In the genomic region with DNA sequence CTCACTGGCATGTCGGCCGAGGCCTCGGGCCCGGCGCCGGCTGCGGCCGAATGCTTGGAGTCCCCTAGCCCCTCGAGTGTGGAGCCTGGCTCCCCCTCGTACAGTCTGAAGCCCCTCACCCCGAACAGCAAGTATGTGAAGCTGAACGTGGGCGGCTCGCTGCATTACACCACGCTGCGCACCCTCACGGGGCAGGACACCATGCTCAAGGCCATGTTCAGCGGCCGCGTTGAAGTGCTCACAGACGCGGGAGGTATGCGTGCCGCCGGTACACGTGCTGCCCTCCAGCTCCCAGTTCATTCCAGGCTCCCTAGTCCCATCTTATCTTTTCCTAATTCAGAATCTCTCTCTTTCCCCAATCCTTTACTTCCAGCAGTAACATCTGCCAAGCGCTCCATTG, we compare ENCODE assay signal across 8 mouse cellular contexts. TPM values are rescaled to one million over a fixed set of nuclear protein-coding genes. Genes with fewer than 3 reads are reported as not detected.
DNase-seq lines count a peak whose midpoint lies in the region; ATAC-seq and TF ChIP-seq lines count a peak whose summit lies in the region.

No protein-coding gene starts in this region.

- intact Hi-C loops in heart, postnatal 25 days (cut with DNase I), result loop anchor here (2.0 to 5.0 kb wide), 2 partner anchors 30 to 43 kb away; no protein-coding TSS in a partner anchor
- intact Hi-C loops in left cerebral cortex, postnatal 10 days (cut with DNase I), result no loop called here

- no peak for TF ChIP-seq EP300 in MEL (IDR thresholded peaks at IDR 0.05; ENCODE audit: low read depth in 1 of 2, low read length in 2 of 2)

- no peak for DNase-seq in heart, postnatal 25 days (ENCODE audit: low spot score)
- peak; percentile 66 for DNase-seq in MEL (ENCODE audit: low read depth, low spot score)
- no peak for DNase-seq in forebrain, embryonic 11.5 days (ENCODE audit: low spot score)
- peak; percentile 35 for DNase-seq in liver, adult 2 months (ENCODE audit: extremely low read depth, low read depth, low spot score)
- no peak for DNase-seq in left cerebral cortex, postnatal 10 days (ENCODE audit: extremely low spot score in 1 of 2, low spot score in 2 of 2)
- DNase-seq in left cerebral cortex, adult 8-10 months (ENCODE audit: low spot score in 2 of 2), result no peak

- under 1% methylated on average over 27 of the region's 27 CpGs for WGBS in heart, embryonic 12.5 days
- 1% methylated on average over 27 of the region's 27 CpGs for WGBS in forebrain, embryonic 11.5 days
- under 1% methylated on average over 27 of the region's 27 CpGs for WGBS in liver, adult 2 months
- WGBS in olfactory bulb, adult 2 months, result under 1% methylated on average over 27 of the region's 27 CpGs

- no peaks in the 10 kb centered on the region for H3K9me3 ChIP-seq in heart, embryonic 12.5 days (replicated peaks)
- no peaks in the 10 kb centered on the region for H3K9me3 ChIP-seq in MEL (replicated peaks; ENCODE audit: insufficient read depth, low read length)
- H3K9me3 ChIP-seq in forebrain, embryonic 11.5 days (ENCODE audit: control insufficient read depth, low read length), result no peaks in the 10 kb centered on the region

- peak overlapping the region; percentile 93 for H3K4me2 ChIP-seq in heart, embryonic 12.5 days
- peak overlapping the region; percentile 96 for H3K4me2 ChIP-seq in forebrain, embryonic 11.5 days (ENCODE audit: low read depth, low read length, severe bottlenecking)

- ATAC-seq in heart, embryonic 12.5 days (ENCODE audit: insufficient number of reproducible peaks, low FRiP score), result peak; percentile 64
- peak; percentile 80 for ATAC-seq in forebrain, embryonic 11.5 days (replicated peaks; ENCODE audit: low FRiP score)

- no peak for TF ChIP-seq CTCF in MEL (IDR thresholded peaks at IDR 0.05 in 2 of 3, conservative IDR thresholded peaks at IDR 0.05 in 1 of 3; ENCODE audit: control insufficient read depth in 1 of 3, insufficient read depth in 1 of 3, low read depth in 2 of 3, low read length in 3 of 3, poor library complexity in 1 of 3, severe bottlenecking in 1 of 3)
- TF ChIP-seq CTCF in liver, adult 2 months (IDR thresholded peaks at IDR 0.05; ENCODE audit: low read depth, low read length), result no peak
- no peak for TF ChIP-seq CTCF in olfactory bulb, adult 2 months (IDR thresholded peaks at IDR 0.05; ENCODE audit: insufficient read depth, low read depth, low read length)

- peak overlapping the region; percentile 94 for H3K9ac ChIP-seq in heart, embryonic 12.5 days
- H3K9ac ChIP-seq in MEL (ENCODE audit: control insufficient read depth, low read depth, low read length, poor library complexity, severe bottlenecking), result peak overlapping the region; percentile 99
- peak overlapping the region; percentile 84 for H3K9ac ChIP-seq in forebrain, embryonic 11.5 days (ENCODE audit: low read length)
- H3K9ac ChIP-seq in liver, adult 2 months (ENCODE audit: low read depth, low read length), result peak overlapping the region; percentile 92

- H3K36me3 ChIP-seq in heart, embryonic 12.5 days, result peaks cover 17% of the 10 kb centered on the region; the same call in 1 of the 2 replicates
- H3K36me3 ChIP-seq in MEL (ENCODE audit: control insufficient read depth in 1 of 2, insufficient read depth in 2 of 2, low read length in 2 of 2), result peaks cover 0 to 20% of the 10 kb centered on the region in 2 experiments; a peak in 2 of 4 replicates
- H3K36me3 ChIP-seq in forebrain, embryonic 11.5 days (ENCODE audit: control insufficient read depth, insufficient read depth, low read length), result no peaks in the 10 kb centered on the region
- peaks cover 6% of the 10 kb centered on the region for H3K36me3 ChIP-seq in liver, adult 2 months (ENCODE audit: control insufficient read depth, insufficient read depth, low read length)

- H3K27ac ChIP-seq in heart, embryonic 12.5 days (ENCODE audit: poor library complexity, severe bottlenecking), result peak overlapping the region; percentile 79
- H3K27ac ChIP-seq in MEL (ENCODE audit: control insufficient read depth, low read depth, low read length), result peak overlapping the region; percentile 79
- peak overlapping the region; percentile 41; the same call in 1 of the 2 replicates for H3K27ac ChIP-seq in forebrain, embryonic 11.5 days (ENCODE audit: low read depth, low read length)
- peak overlapping the region; percentile 43; the same call in 1 of the 2 replicates for H3K27ac ChIP-seq in liver, adult 2 months (replicated peaks; ENCODE audit: insufficient read depth, low read depth, low read length)
- no peak overlapping the region for H3K27ac ChIP-seq in olfactory bulb, adult 2 months (ENCODE audit: insufficient read depth, low read depth, low read length)

- H3K4me3 ChIP-seq in heart, embryonic 12.5 days, result peak overlapping the region; percentile 91
- H3K4me3 ChIP-seq in MEL (ENCODE audit: control insufficient read depth in 1 of 2, insufficient read depth in 1 of 2, low read depth in 2 of 2, low read length in 2 of 2), result peak overlapping the region; percentile 85 to 99
- peak overlapping the region; percentile 84 for H3K4me3 ChIP-seq in forebrain, embryonic 11.5 days (ENCODE audit: low read depth, low read length)
- peak overlapping the region; percentile 80 for H3K4me3 ChIP-seq in liver, adult 2 months (ENCODE audit: insufficient read depth, low read depth, low read length)
- H3K4me3 ChIP-seq in olfactory bulb, adult 2 months (ENCODE audit: insufficient read depth, low read depth, low read length), result peak overlapping the region; percentile 61

- no peaks in the 10 kb centered on the region for H3K27me3 ChIP-seq in heart, embryonic 12.5 days (replicated peaks)
- no peaks in the 10 kb centered on the region for H3K27me3 ChIP-seq in MEL (ENCODE audit: control insufficient read depth in 1 of 2, insufficient read depth in 2 of 2, low read length in 2 of 2)
- H3K27me3 ChIP-seq in forebrain, embryonic 11.5 days (ENCODE audit: control insufficient read depth, insufficient read depth, low read length), result no peaks in the 10 kb centered on the region
- no peaks in the 10 kb centered on the region for H3K27me3 ChIP-seq in liver, adult 2 months (ENCODE audit: control insufficient read depth, insufficient read depth, low read length)

- H3K4me1 ChIP-seq in heart, embryonic 12.5 days (replicated peaks), result peaks cover 13% of the 10 kb centered on the region
- peaks cover 17 to 27% of the 10 kb centered on the region in 2 experiments for H3K4me1 ChIP-seq in MEL (ENCODE audit: control insufficient read depth in 1 of 2, insufficient read depth in 2 of 2, low read length in 2 of 2)
- H3K4me1 ChIP-seq in forebrain, embryonic 11.5 days (replicated peaks; ENCODE audit: control insufficient read depth, insufficient read depth, low read length), result peaks cover 2% of the 10 kb centered on the region; the same call in 1 of the 2 replicates
- H3K4me1 ChIP-seq in liver, adult 2 months (ENCODE audit: control insufficient read depth, insufficient read depth, low read length), result peaks cover 7% of the 10 kb centered on the region
- peaks cover 5% of the 10 kb centered on the region; the same call in 1 of the 2 replicates for H3K4me1 ChIP-seq in olfactory bulb, adult 2 months (ENCODE audit: control insufficient read depth, insufficient read depth, low read length)

- TF ChIP-seq POLR2A in MEL (IDR thresholded peaks at IDR 0.05; ENCODE audit: control insufficient read depth in 1 of 2, insufficient read depth in 1 of 2, low read depth in 1 of 2, low read length in 2 of 2, poor library complexity in 1 of 2), result no peak
- no peak for TF ChIP-seq POLR2A in liver, adult 2 months (IDR thresholded peaks at IDR 0.05; ENCODE audit: extremely low read depth, insufficient read depth, low read length)
- no peak for TF ChIP-seq POLR2A in olfactory bulb, adult 2 months (IDR thresholded peaks at IDR 0.05; ENCODE audit: insufficient read depth, low read depth, low read length)

- H3K79me2 ChIP-seq in MEL (ENCODE audit: control insufficient read depth, insufficient read depth, low read length, poor library complexity), result peaks cover 14% of the 10 kb centered on the region
- peaks cover 8% of the 10 kb centered on the region; the same call in 1 of the 2 replicates for H3K79me2 ChIP-seq in liver, adult 2 months (ENCODE audit: control insufficient read depth, insufficient read depth, low read length)

- no peak for TF ChIP-seq RAD21 in MEL (IDR thresholded peaks at IDR 0.05; ENCODE audit: low read depth, low read length)

RNA-seq across cellular contexts. Expression of a gene that starts 0.4 kb away (rescaled TPM):
- polyA plus RNA-seq in heart, embryonic 12.5 days (2016; fragmentation: Nextera tagmentation; extraction: Ambion mirVana), result 16.1 and 17.3 TPM in 2 replicates
- total RNA-seq in heart, postnatal 25 days (2021), result 1 to 10 TPM; 5.3 to 6.8 TPM
- 17.7 and 18.1 TPM in 2 replicates for total RNA-seq in MEL (2012; rRNA removed)
- polyA plus RNA-seq in MEL (2012; ENCODE audit: insufficient read depth in 1 of 2, insufficient read length in 2 of 2, low read depth in 1 of 2, low replicate concordance in 2 of 2, missing spikeins in 1 of 2), result 10 to 100 TPM in 1 of 2 experiments, not detected in 1; 26.2 TPM
- 26.5 and 28.8 TPM in 2 replicates for polyA plus RNA-seq in forebrain, embryonic 11.5 days (2014; fragmentation: Nextera tagmentation; extraction: Ambion mirVana)
- 2.1 and 3.4 TPM in 2 replicates for total RNA-seq in liver, adult 2 months (2014; rRNA removed)
- polyA plus RNA-seq in liver, adult 2 months (2012; rRNA removed), result 5.8 and 7.6 TPM in 2 replicates
- not detected in 2 replicates for polyA plus RNA-seq in olfactory bulb, adult 2 months (2012; ENCODE audit: insufficient read depth, insufficient read length, low replicate concordance, missing spikeins)
- 100 to 1,000 TPM; 143 to 150 TPM for total RNA-seq in left cerebral cortex, postnatal 10 days (2021)
- 100 to 1,000 TPM; 153 to 158 (median 156) TPM for total RNA-seq in left cerebral cortex, adult 8-10 months (2022)

RNA-seq across cellular contexts. Expression of a gene that starts 6.3 kb away (rescaled TPM):
- 17.6 and 19.9 TPM in 2 replicates for polyA plus RNA-seq in heart, embryonic 12.5 days (2016; fragmentation: Nextera tagmentation; extraction: Ambion mirVana)
- 10 to 100 TPM in 1 of 2 experiments, 1 to 10 TPM in 1; 7.6 to 11.5 TPM for total RNA-seq in heart, postnatal 25 days (2021)
- total RNA-seq in MEL (2012; rRNA removed), result 18.0 and 18.8 TPM in 2 replicates
- 10 to 100 TPM in 1 of 2 experiments, not detected in 1; 34.5 TPM for polyA plus RNA-seq in MEL (2012; ENCODE audit: insufficient read depth in 1 of 2, insufficient read length in 2 of 2, low read depth in 1 of 2, low replicate concordance in 2 of 2, missing spikeins in 1 of 2)
- polyA plus RNA-seq in forebrain, embryonic 11.5 days (2014; fragmentation: Nextera tagmentation; extraction: Ambion mirVana), result 21.3 and 24.4 TPM in 2 replicates
- total RNA-seq in liver, adult 2 months (2014; rRNA removed), result 78.4 and 98.6 TPM in 2 replicates
- polyA plus RNA-seq in liver, adult 2 months (2012; rRNA removed), result 94.9 and 120 TPM in 2 replicates
- not detected in 2 replicates for polyA plus RNA-seq in olfactory bulb, adult 2 months (2012; ENCODE audit: insufficient read depth, insufficient read length, low replicate concordance, missing spikeins)
- total RNA-seq in left cerebral cortex, postnatal 10 days (2021), result 10 to 100 TPM; 22.4 to 25.2 TPM
- 10 to 100 TPM; 20.8 to 25.4 (median 22.8) TPM for total RNA-seq in left cerebral cortex, adult 8-10 months (2022)

RNA-seq across cellular contexts. Expression of a gene that starts 20.3 kb away (rescaled TPM):
- polyA plus RNA-seq in heart, embryonic 12.5 days (2016; fragmentation: Nextera tagmentation; extraction: Ambion mirVana), result not detected in 2 replicates
- total RNA-seq in heart, postnatal 25 days (2021), result not detected
- total RNA-seq in MEL (2012; rRNA removed), result 0.15 TPM in 1 of 2 replicates, not detected in the other
- under 1 TPM in 1 of 2 experiments, not detected in 1; 0.74 TPM for polyA plus RNA-seq in MEL (2012; ENCODE audit: insufficient read depth in 1 of 2, insufficient read length in 2 of 2, low read depth in 1 of 2, low replicate concordance in 2 of 2, missing spikeins in 1 of 2)
- polyA plus RNA-seq in forebrain, embryonic 11.5 days (2014; fragmentation: Nextera tagmentation; extraction: Ambion mirVana), result 0.25 and 0.40 TPM in 2 replicates
- not detected in 2 replicates for total RNA-seq in liver, adult 2 months (2014; rRNA removed)
- polyA plus RNA-seq in liver, adult 2 months (2012; rRNA removed), result not detected in 2 replicates
- polyA plus RNA-seq in olfactory bulb, adult 2 months (2012; ENCODE audit: insufficient read depth, insufficient read length, low replicate concordance, missing spikeins), result not detected in 2 replicates
- total RNA-seq in left cerebral cortex, postnatal 10 days (2021), result 10 to 100 TPM; 49.0 to 58.8 TPM
- 10 to 100 TPM; 44.4 to 53.4 (median 50.5) TPM for total RNA-seq in left cerebral cortex, adult 8-10 months (2022)

RNA-seq across cellular contexts. Expression of a gene that starts 21.3 kb away (rescaled TPM):
- polyA plus RNA-seq in heart, embryonic 12.5 days (2016; fragmentation: Nextera tagmentation; extraction: Ambion mirVana), result 0.11 TPM in 1 of 2 replicates, not detected in the other
- 10 to 100 TPM in 1 of 2 experiments, 1 to 10 TPM in 1; 8.3 to 11.4 TPM for total RNA-seq in heart, postnatal 25 days (2021)
- total RNA-seq in MEL (2012; rRNA removed), result 0.49 and 2.0 TPM in 2 replicates
- polyA plus RNA-seq in MEL (2012; ENCODE audit: insufficient read depth in 1 of 2, insufficient read length in 2 of 2, low read depth in 1 of 2, low replicate concordance in 2 of 2, missing spikeins in 1 of 2), result 1 to 10 TPM in 1 of 2 experiments, not detected in 1; 6.1 TPM
- polyA plus RNA-seq in forebrain, embryonic 11.5 days (2014; fragmentation: Nextera tagmentation; extraction: Ambion mirVana), result 6.3 and 6.7 TPM in 2 replicates
- total RNA-seq in liver, adult 2 months (2014; rRNA removed), result 0.20 and 0.28 TPM in 2 replicates
- polyA plus RNA-seq in liver, adult 2 months (2012; rRNA removed), result 0.31 and 0.60 TPM in 2 replicates
- not detected in 2 replicates for polyA plus RNA-seq in olfactory bulb, adult 2 months (2012; ENCODE audit: insufficient read depth, insufficient read length, low replicate concordance, missing spikeins)
- total RNA-seq in left cerebral cortex, postnatal 10 days (2021), result 100 to 1,000 TPM; 306 to 312 TPM
- 100 to 1,000 TPM; 419 to 434 (median 424) TPM for total RNA-seq in left cerebral cortex, adult 8-10 months (2022)

RNA-seq across cellular contexts. Expression of a gene that starts 44.5 kb away (rescaled TPM):
- polyA plus RNA-seq in heart, embryonic 12.5 days (2016; fragmentation: Nextera tagmentation; extraction: Ambion mirVana), result 40.8 and 42.5 TPM in 2 replicates
- 10 to 100 TPM; 43.6 to 44.6 TPM for total RNA-seq in heart, postnatal 25 days (2021)
- 26.2 and 34.2 TPM in 2 replicates for total RNA-seq in MEL (2012; rRNA removed)
- 10 to 100 TPM; 29.0 to 52.3 TPM for polyA plus RNA-seq in MEL (2012; ENCODE audit: insufficient read depth in 1 of 2, insufficient read length in 2 of 2, low read depth in 1 of 2, low replicate concordance in 2 of 2, missing spikeins in 1 of 2)
- 43.4 and 44.8 TPM in 2 replicates for polyA plus RNA-seq in forebrain, embryonic 11.5 days (2014; fragmentation: Nextera tagmentation; extraction: Ambion mirVana)
- total RNA-seq in liver, adult 2 months (2014; rRNA removed), result 20.5 and 21.7 TPM in 2 replicates
- polyA plus RNA-seq in liver, adult 2 months (2012; rRNA removed), result 28.5 and 42.7 TPM in 2 replicates
- not detected in 2 replicates for polyA plus RNA-seq in olfactory bulb, adult 2 months (2012; ENCODE audit: insufficient read depth, insufficient read length, low replicate concordance, missing spikeins)
- 100 to 1,000 TPM; 161 to 168 TPM for total RNA-seq in left cerebral cortex, postnatal 10 days (2021)
- total RNA-seq in left cerebral cortex, adult 8-10 months (2022), result 100 to 1,000 TPM; 146 to 153 (median 152) TPM

Comparison
In these comparisons a context has a peak if more than half of its experiments do, and no peak if none do; other contexts are left out.
1. DNase-seq: peak in MEL (single experiment) and liver, adult 2 months (single experiment); none in heart, postnatal 25 days (single experiment), forebrain, embryonic 11.5 days (single experiment), left cerebral cortex, postnatal 10 days (0 of 2) and left cerebral cortex, adult 8-10 months (0 of 2).
2. RNA of a gene that starts 20.3 kb away (total RNA-seq): 49.0 to 58.8 TPM in left cerebral cortex, postnatal 10 days and 44.4 to 53.4 TPM in left cerebral cortex, adult 8-10 months; 0.15 TPM in MEL, not detected in heart, postnatal 25 days and not detected in liver, adult 2 months; every median in the first group is over 10 times any median in the second.
3. Peak in every context shown above with its lines, with median percentiles within 50 percentile points of each other: H3K4me3 ChIP-seq and H3K9ac ChIP-seq.